Mouse (Mus musculus): Measurements from ENCODE around the gene Macrod1.
"Not testable (repeated sequence)": the region's sequence is repeated elsewhere in the genome, so short reads cannot be mapped to it uniquely, and the experiment has no call there.

Gene Macrod1

GRCm38 (mm10) chr19:7056248-7057087 is at the start of gene Macrod1:
TSS of gene Macrod1 (plus strand) at chr19:7056810.
- peak; percentile 88 for DNase-seq

- no peak for DNase-seq
Measured at GRCm38 (mm10) chr19:7006892-7007593, 49.6 kb upstream of the Macrod1 start.

- no peak for DNase-seq
Measured at GRCm38 (mm10) chr19:7012426-7012825, 44.2 kb upstream of the Macrod1 start.

GRCm38 (mm10) chr19:7013984-7014383 is 42.6 kb upstream of the Macrod1 start:
- DNase-seq, result no peak

GRCm38 (mm10) chr19:7014481-7015135 is 42.0 kb upstream of the Macrod1 start:
- no peak for DNase-seq

- DNase-seq, result no peak
Measured at GRCm38 (mm10) chr19:7017541-7018457, 38.8 kb upstream of the Macrod1 start.

GRCm38 (mm10) chr19:7018546-7018945 is 38.1 kb upstream of the Macrod1 start:
- no peak for DNase-seq

- no peak for DNase-seq
Measured at GRCm38 (mm10) chr19:7019191-7019590, 37.4 kb upstream of the Macrod1 start, which contains the start of gene Fermt3. TSS of gene Fermt3 (minus strand) at chr19:7019469.

- peak; percentile 63 for DNase-seq
Measured at GRCm38 (mm10) chr19:7020224-7020641, 36.4 kb upstream of the Macrod1 start.

- no peak for DNase-seq
Measured at GRCm38 (mm10) chr19:7029531-7029930, 27.1 kb upstream of the Macrod1 start.

- no peak for DNase-seq
Measured at GRCm38 (mm10) chr19:7034006-7034405, 22.6 kb upstream of the Macrod1 start.

GRCm38 (mm10) chr19:7039088-7039720 is 17.4 kb upstream of the Macrod1 start:
- no peak for DNase-seq

GRCm38 (mm10) chr19:7039841-7040636 is 16.6 kb upstream of the Macrod1 start, which contains the start of gene Stip1:
TSS of gene Stip1 (minus strand) at chr19:7039967.
- peak; percentile 98 for DNase-seq

- DNase-seq, result no peak
Measured at GRCm38 (mm10) chr19:7040637-7041130, 15.9 kb upstream of the Macrod1 start.

- no peak for DNase-seq
Measured at GRCm38 (mm10) chr19:7041171-7041570, 15.4 kb upstream of the Macrod1 start.

GRCm38 (mm10) chr19:7044279-7044678 is 12.3 kb upstream of the Macrod1 start:
- no peak for DNase-seq

- DNase-seq, result no peak
Measured at GRCm38 (mm10) chr19:7044706-7045105, 11.9 kb upstream of the Macrod1 start.

GRCm38 (mm10) chr19:7053382-7053781 is 3.2 kb upstream of the Macrod1 start:
- DNase-seq, result not testable (repeated sequence)

GRCm38 (mm10) chr19:7054772-7055171 is 1.8 kb upstream of the Macrod1 start:
- DNase-seq, result no peak

GRCm38 (mm10) chr19:7055173-7055572 is 1.4 kb upstream of the Macrod1 start:
- no peak for DNase-seq
